Mouse (Mus musculus): ENCODE data around the gene Phf23.
"Not testable (repeated sequence)": the region's sequence is repeated elsewhere in the genome, so short reads cannot be mapped to it uniquely, and the experiment has no call there.

Phf23 gene

DNA sequence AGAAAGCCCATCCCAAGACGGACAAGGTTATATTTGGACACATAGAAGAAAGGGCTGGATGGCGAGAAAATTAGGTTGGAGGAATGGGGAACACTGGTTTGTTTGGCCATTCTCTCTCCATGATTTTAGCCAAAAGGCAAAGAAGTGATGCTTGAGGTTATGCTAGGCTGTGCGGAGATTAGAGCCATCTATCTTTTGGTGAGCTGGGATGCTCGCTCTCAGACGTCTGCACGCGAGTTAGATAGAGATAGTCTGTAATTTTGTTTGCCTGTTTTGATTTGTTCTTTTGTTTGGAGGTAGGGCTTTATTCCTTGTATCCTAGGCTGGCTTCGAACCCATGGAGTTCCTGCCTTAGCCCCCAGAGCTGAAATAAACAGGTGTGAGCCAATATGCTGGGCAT is 5.6 kb downstream of the Phf23 start:
- no peak for DNase-seq

DNA sequence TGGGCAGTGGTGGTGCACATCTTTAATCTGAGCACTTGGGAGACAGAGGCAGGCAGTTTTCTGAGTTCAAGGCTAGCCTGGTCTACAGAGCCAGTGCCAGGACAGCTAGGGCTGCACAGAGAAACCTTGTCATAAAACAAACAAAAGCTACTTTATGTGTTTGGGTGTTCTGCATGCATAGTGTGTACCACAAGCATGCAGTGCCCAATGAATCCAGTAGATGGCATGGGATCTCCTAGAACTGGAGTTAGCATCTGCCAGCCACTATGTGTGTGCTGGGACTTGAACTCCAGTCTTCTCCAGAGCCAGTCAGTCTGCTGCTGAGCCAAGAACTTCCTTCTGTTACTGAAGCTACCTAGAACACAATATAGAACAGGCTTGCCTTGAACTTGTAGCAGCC is 6.3 kb downstream of the Phf23 start:
- DNase-seq, result peak; percentile 64 to 69

- no peak for DNase-seq
Observed at GRCm38 (mm10) chr11:70002471-70002870, 6.9 kb downstream of the Phf23 start.

DNA sequence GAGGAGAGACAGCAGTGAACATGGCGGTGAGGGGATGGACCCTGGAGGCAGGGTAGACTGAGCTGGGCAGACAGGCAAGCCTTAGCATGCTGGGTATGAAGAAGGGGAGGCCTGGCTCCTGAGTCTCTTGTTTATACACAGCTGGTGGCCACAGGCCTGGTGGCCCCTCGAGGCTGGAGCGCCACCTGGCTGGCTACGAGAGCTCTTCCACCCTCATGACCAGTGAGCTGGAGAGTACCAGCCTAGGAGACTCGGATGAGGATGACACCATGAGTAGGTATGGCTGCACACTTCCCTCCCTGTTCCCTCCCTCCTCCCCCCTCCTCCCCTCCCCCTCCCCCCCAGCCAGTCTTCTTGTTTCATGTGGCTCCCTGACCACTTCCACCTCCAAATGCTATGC is 9.9 kb downstream of the Phf23 start:
- DNase-seq, result peak; percentile 49

DNA sequence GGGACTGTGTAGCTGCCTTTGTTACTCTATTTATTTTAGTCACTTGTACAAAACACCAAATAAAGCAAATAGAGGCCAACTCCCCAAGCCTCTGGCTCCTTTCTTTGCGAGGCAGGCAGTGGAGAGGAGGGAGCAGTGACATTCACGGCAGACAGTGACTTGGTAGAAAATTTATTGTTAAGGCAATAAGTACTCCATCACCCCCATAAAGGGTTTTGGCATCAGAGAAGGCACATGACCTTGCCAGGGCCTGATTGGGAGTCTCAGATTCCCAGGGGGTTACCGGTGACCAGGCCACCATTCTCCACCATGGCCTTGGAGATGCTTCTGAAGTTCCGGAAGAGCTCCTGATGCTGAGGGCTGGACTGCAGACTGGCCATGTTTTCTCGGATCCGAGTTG is 14.5 kb downstream of the Phf23 start:
- no peak for DNase-seq

DNA sequence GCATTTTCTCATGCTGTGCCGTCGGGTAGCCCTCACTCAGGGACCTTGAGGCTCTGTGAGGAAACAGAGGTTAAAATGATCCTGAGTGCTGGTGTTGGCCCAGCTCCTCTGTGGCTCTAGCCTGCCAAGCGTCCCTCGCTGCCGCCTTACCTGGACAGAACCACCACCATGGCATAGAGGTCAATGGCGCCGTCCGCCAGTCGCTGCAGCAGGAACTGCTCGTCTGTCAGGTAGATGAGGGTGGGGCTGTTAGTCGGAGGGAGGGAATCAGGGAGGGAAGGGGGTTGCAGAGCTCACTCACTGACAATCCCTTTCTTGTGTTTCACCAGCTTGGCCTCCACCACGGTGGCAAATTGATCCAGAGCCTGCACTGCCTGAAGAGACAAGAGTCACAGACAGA is 15.0 kb downstream of the Phf23 start:
- DNase-seq, result no peak

DNA sequence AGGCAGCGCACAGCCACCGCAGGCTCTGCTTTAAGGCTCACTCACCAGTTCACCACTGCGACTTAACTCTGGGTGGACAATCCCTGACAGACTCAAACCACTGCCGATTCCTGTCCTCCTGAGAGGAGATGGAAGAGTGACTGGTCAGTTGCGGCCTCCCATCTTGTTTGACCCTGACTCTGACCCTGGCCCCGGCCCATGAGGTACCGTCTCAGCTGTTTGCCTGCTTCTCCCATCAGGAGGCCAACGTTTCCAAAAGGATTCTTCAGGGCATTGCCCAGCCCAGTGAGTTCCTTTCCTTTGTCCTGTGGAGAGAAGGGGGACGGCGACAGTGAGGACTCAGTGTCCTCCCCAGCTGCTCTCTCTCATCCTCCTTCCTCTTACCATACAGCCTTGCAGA is 15.4 kb downstream of the Phf23 start:
- DNase-seq, result no peak

DNA sequence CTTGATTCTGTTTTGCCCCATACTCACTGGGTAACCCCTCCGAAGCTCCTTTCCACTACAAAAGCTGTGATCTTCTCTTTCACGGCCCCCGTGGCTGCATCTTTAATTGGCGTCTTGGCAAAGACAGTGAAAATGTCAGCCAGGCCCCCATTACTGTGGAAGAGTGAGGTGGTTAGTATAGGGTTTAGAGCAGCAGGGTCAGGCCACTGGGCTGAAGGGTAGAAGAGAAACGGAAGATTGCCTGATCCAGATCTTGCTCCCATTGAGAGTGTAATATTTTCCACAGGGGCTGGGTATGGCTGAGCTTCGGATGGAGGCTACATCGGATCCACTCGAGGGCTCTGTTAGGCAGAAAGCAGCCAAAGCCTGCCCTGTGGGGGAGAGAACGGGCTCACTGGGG is 17.4 kb downstream of the Phf23 start:
- DNase-seq, result no peak

DNA sequence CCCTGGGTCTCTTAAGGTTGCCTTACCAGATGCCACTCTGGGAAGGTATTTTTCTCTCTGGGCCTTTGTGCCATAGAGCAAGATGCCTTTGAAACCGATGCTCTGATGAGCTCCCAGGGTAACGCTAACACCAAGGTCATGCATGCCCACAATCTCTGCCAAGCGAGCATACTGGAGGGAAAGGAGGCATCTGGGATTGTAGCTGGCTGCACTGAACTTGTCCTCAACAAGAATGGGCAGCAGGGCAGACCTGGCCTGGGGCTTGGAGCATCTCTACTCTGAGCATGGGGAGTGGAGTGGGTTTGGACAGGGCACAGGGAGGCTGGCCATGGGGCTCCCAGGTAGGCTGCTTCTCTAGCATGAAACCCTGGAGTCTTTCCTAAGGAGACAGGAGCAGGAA is 17.8 kb downstream of the Phf23 start:
- no peak for DNase-seq

- DNase-seq, result no peak
Observed at GRCm38 (mm10) chr11:70014051-70014450, 18.5 kb downstream of the Phf23 start.

GRCm38 (mm10) chr11:70014880-70015558 is 19.4 kb downstream of the Phf23 start, which contains the start of gene Acadvl:
Gene Acadvl, minus strand, starts transcription at chr11:70015411.
- peak; percentile 85 to 87 for DNase-seq

DNA sequence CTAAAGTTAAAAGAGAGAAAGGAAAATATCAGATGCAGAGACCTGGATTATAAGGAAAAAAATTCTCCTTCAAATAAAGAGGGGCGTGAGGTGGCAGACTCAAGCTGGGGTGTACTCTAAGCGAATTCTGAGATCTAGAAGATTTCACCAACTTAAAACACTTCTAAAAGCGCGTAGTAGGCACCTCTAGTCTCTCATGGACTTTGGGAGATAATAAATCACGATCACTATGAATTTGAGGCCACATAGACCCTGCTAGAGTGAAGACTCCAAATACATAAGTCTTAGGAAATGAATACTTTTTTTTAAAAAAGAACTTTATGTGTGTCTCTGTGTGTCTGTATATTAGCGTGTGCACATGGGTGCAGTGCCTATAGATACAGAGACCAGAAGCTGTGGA is 20.1 kb downstream of the Phf23 start:
- DNase-seq, result no peak

GRCm38 (mm10) chr11:70016177-70016576 is 20.6 kb downstream of the Phf23 start:
- not testable (repeated sequence) for DNase-seq

GRCm38 (mm10) chr11:70016669-70017068 is 21.1 kb downstream of the Phf23 start, which contains the start of gene Dlg4:
Gene Dlg4, plus strand, starts transcription at chr11:70016942.
- no peak for DNase-seq

DNA sequence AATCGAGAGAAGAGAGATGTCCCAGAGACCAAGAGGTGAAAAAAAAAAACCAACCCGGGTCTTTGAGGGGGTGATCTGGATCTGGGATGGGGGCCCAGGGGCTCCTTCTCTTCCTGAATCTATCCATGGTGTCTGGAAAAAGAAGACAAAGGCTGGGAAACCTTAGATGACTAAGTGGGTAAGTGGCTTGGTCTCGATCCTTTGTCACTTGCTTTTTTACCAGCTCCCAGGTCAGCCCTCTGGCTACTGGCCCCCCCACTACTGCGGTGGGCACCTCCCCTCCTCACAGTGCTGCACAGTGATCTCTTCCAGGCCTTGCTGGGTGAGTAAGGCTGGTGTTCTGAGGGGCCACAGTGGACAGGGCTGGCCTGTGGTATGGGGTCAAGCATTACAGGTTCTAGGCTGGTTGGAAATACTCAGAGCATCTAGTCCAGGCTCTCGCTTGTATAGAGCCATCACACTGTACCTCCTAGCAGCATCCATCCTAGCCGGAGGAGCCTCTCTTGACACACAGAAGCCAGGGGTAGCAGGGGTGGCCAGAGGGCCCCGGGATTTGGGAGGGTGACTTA is 21.7 kb downstream of the Phf23 start:
- no peak for DNase-seq

GRCm38 (mm10) chr11:70018131-70018990 is 22.8 kb downstream of the Phf23 start:
- DNase-seq, result no peak

DNA sequence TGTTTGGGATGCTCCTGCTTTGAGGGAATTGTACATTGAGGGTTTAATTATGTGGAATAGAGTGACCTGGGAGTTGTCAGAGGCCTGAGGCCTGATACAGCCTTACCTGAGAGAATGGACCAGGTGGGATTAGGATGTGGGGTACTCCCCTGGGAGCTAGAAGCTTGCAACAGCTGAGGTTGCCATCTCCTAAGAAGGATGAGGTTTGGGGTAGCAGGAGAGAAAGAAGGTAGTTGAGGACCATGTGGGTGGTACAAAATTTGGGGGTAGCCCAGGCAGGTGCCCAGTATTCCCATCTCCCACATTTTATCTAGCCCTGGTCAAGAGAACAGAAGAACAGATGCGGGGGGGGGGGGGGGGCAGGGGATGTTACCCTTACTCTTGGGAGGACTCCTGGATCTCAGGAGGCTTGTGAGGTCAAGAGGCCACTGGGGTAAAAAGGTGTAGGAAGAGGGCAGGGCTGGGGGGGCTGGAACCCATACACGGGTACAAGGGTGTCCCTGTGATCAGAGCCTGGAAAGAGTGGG is 24.0 kb downstream of the Phf23 start:
- DNase-seq, result no peak

- no peak for DNase-seq
Observed at GRCm38 (mm10) chr11:70020022-70020631, 24.6 kb downstream of the Phf23 start.

DNA sequence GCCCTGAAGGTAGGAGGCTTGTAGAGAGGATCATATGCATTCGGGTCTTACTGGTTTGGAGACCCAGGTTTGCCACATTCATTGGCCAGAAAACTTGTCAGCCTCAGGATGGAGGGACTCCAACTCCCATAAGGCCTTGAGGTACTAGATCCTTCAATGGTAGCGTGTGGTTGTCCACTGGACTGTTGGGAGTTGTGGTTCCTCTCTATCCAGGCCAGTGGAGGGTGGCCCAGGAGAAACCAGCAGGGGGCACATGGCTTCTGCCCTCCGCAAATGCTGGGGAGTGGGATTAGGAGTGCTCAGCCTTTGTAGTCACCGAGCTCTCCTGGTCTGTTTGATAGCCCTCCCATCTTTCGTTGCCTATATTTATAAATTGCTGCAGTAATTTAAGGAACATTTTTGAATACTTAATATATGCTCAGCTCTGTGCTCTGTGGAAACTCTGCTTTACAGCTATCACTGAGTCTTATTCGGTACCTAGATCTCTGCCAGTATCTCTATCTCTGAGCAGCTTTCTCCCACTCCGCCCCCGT is 25.2 kb downstream of the Phf23 start:
- DNase-seq, result peak; percentile 66 to 73

- DNase-seq, result peak; percentile 94 to 96
Observed at GRCm38 (mm10) chr11:70021264-70022132, 25.9 kb downstream of the Phf23 start.

GRCm38 (mm10) chr11:70023481-70024150 is 28.0 kb downstream of the Phf23 start:
- no peak for DNase-seq
